Mouse (Mus musculus) ES-E14 (cell line): ENCODE data around the gene Gm9844. TPM values are rescaled to one million over a fixed set of nuclear protein-coding genes. Genes with fewer than 3 reads are reported as not detected.
A peak's percentile ranks its signal among the peaks of the same experiment; 100 is the strongest.

Experiments used
- DNase-seq: peaks from one replicate; pipeline ENCODE4 v3.0.0-alpha.2; 2013; ENCODE audit warnings: low read depth, low spot score
- H3K27ac ChIP-seq: 2 replicates; pipeline ENCODE4 v1.5.1; 2012; ENCODE audit warnings: low read depth, mild to moderate bottlenecking, low read length, moderate library complexity, mixed read lengths; ENCODE audit not compliant: poor library complexity, insufficient read depth, severe bottlenecking
- H3K36me3 ChIP-seq: 2 replicates; pipeline ENCODE4 v1.6.1; 2012; ENCODE audit warnings: mild to moderate bottlenecking, low read length, moderate library complexity, mixed read lengths; ENCODE audit not compliant: control insufficient read depth, poor library complexity, insufficient read depth, severe bottlenecking
- H3K4me1 ChIP-seq, 2 experiments: fragments of 150-350 bp in 1 of 2; sonication (generic) in 1 of 2; 2 replicates each; pipeline ENCODE4 v1.6.1; 2012; ENCODE audit warnings: low read length in 2 of 2, mild to moderate bottlenecking in 1 of 2, mixed read lengths in 1 of 2; ENCODE audit not compliant: control insufficient read depth in 2 of 2, insufficient read depth in 2 of 2, poor library complexity in 1 of 2
- H3K4me3 ChIP-seq, 2 experiments: fragments of 150-350 bp in 1 of 2; sonication (generic) in 1 of 2; 2 replicates each; pipeline ENCODE4 v1.5.1; 2012; ENCODE audit warnings: low read length in 2 of 2, low read depth in 1 of 2, mild to moderate bottlenecking in 1 of 2, mixed read lengths in 1 of 2; ENCODE audit not compliant: insufficient read depth in 1 of 2, poor library complexity in 1 of 2, severe bottlenecking in 1 of 2
- H3K9ac ChIP-seq: 2 replicates; pipeline ENCODE4 v1.6.1; 2012; ENCODE audit warnings: low read depth, mild to moderate bottlenecking, low read length, mixed read lengths; ENCODE audit not compliant: poor library complexity, insufficient read depth, severe bottlenecking
- H3K9me3 ChIP-seq: fragments of 150-350 bp; sonication (generic); 2 replicates; pipeline ENCODE4 v1.6.1; 2012; ENCODE audit warnings: low read depth, mild to moderate bottlenecking, low read length; ENCODE audit not compliant: control insufficient read depth, insufficient read depth
- CHD2 ChIP-seq: IDR thresholded peaks from 2 replicates; pipeline ENCODE4 v1.6.1; 2014; ENCODE audit warnings: mild to moderate bottlenecking, low read depth, low read length, inconsistent platforms
- HCFC1 ChIP-seq: IDR thresholded peaks from 2 replicates; pipeline ENCODE4 v1.6.1; 2012; ENCODE audit warnings: low read length, inconsistent platforms, borderline replicate concordance; ENCODE audit not compliant: insufficient read depth
- MAFK ChIP-seq: IDR thresholded peaks from 2 replicates; pipeline ENCODE4 v1.6.1; 2014; ENCODE audit warnings: mild to moderate bottlenecking, low read depth, low read length, inconsistent platforms; ENCODE audit not compliant: insufficient read depth
- ZC3H11A ChIP-seq: IDR thresholded peaks from 2 replicates; pipeline ENCODE4 v1.6.1; 2012; ENCODE audit warnings: low read depth, mild to moderate bottlenecking, inconsistent platforms, low read length, borderline replicate concordance
- ZNF384 ChIP-seq: IDR thresholded peaks from 2 replicates; pipeline ENCODE4 v1.6.1; 2012; ENCODE audit warnings: low read depth, low read length, inconsistent platforms
- in situ Hi-C, 2 experiments: fragments of 600-800 bp; cut with MboI; formaldehyde crosslinking; loops; one replicate each; pipeline ENCODE4 v1.15.1; 2025; ENCODE audit warnings: low sequenced_read_pairs in 2 of 2, inconsistent platforms in 1 of 2; ENCODE audit not compliant: unreplicated experiment in 2 of 2
- total RNA-seq: library from RNA; depleted of rRNA; stranded (reverse); fragments of 300-350 nt; gene quantifications from 2 replicates; pipeline ENCODE4 v1.2.3, GENCODE M21; 2012

The Gm9844 gene
- total RNA-seq, 1 experiment, result 6.7 TPM

GRCm38 (mm10) chr7:24851596-24852325, 10.3 kb upstream of the Gm9844 start:
- H3K36me3 ChIP-seq, result no peaks in the 10 kb centered on the region
- no peak for TF ChIP-seq ZC3H11A
- TF ChIP-seq HCFC1, result no peak
- no peak for TF ChIP-seq CHD2
- no peak for TF ChIP-seq MAFK
- TF ChIP-seq ZNF384, result no peak
- in situ Hi-C loops, result no loop called here
- H3K4me3 ChIP-seq, result peak overlapping the region in 1 of 2 experiments; percentile 13; a peak in 1 of 4 replicates
- peak overlapping the region; percentile 24 for H3K27ac ChIP-seq
- peaks cover 16 to 26% of the 10 kb centered on the region in 2 experiments for H3K4me1 ChIP-seq
- DNase-seq, result no peak
- no peaks in the 10 kb centered on the region for H3K9me3 ChIP-seq
- H3K9ac ChIP-seq, result peak overlapping the region; percentile 55

- in situ Hi-C loops, result no loop called here
- Histone ChIP-seq H3K36me3 (no peaks in the 10 kb centered on the region), H3K27ac (peak overlapping the region; percentile 65), H3K4me1 (peaks cover 16 to 32% of the 10 kb centered on the region in 2 experiments), H3K9ac (peak overlapping the region; percentile 55; the same call in 1 of the 2 replicates), H3K4me3 (peak overlapping the region in 1 of 2 experiments; percentile 14; a peak in 1 of 4 replicates), H3K9me3 (no peaks in the 10 kb centered on the region)
- no peak for TF ChIP-seq MAFK
- no peak for DNase-seq
Measured at GRCm38 (mm10) chr7:24852557-24853232, 9.3 kb upstream of the Gm9844 start.

GRCm38 (mm10) chr7:24853233-24853563, 8.8 kb upstream of the Gm9844 start:
- Histone ChIP-seq H3K36me3 (no peaks in the 10 kb centered on the region), H3K9ac (no peak overlapping the region), H3K4me3 (no peak overlapping the region), H3K27ac (peak overlapping the region; percentile 65), H3K9me3 (no peaks in the 10 kb centered on the region), H3K4me1 (peaks cover 16 to 32% of the 10 kb centered on the region in 2 experiments)
- TF ChIP-seq ZNF384, result no peak
- TF ChIP-seq ZC3H11A, result no peak
- TF ChIP-seq MAFK, result no peak
- TF ChIP-seq HCFC1, result no peak
- no peak for TF ChIP-seq CHD2
- DNase-seq, result no peak
- in situ Hi-C loops, result no loop called here

DNA sequence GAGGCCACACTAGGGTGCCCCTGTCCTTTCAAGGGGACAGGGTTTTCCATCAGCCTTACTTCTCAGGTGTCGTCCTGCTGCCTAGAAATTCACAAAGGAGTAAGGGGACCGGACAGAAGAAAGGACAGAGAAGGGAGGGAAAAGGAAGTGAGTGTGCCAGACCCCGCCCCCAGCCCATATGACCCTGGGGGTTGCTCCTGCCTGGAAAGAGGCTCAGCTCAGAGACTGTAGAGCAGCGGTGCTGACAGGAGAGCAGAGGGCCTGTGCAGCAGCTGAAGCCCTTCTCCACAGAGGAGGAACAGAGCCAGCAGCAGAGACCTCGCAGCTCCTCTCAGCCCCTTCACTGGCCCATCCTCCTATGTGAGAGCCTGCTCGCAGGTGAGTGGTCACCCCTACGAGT, 8.3 kb upstream of the Gm9844 start:
- Histone ChIP-seq H3K9me3 (no peaks in the 10 kb centered on the region), H3K36me3 (no peaks in the 10 kb centered on the region), H3K9ac (peak overlapping the region; percentile 54; the same call in 1 of the 2 replicates), H3K27ac (peak overlapping the region; percentile 65; the same call in 1 of the 2 replicates), H3K4me1 (peaks cover 16 to 32% of the 10 kb centered on the region in 2 experiments), H3K4me3 (peak overlapping the region; percentile 11 to 49; a peak in 3 of 4 replicates)
- in situ Hi-C loops, result no loop called here
- DNase-seq, result no peak
- TF ChIP-seq HCFC1 (no peak), CHD2 (no peak), ZNF384 (no peak), MAFK (no peak), ZC3H11A (no peak)
